Mouse (Mus musculus): ENCODE results near the gene Pygo2.

DNA sequence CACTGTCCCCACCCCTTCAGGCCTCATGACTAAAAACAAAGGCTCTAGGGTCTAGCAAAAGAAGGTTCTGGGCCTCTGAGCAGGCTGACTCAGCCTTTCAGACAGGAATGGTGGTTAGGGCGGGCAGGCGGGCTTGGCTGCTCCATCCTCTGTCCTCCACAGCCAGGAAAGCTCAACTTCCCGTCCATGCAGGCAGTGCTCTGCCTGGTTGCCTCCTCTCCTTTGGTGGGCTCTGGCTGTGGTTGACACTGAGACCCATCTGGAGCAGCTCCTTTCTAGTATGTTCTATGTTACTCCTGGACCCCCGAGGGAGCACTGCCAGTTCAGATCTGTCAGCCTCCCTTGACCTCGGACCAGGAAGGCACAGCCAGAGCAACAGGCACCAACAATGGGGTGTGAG is 27.3 kb upstream of the Pygo2 start, which contains the start of gene Lenep:
- TF ChIP-seq CTCF (IDR thresholded peaks at IDR 0.05; ENCODE audit: control insufficient read depth, insufficient read depth, low read length) (no peak), POLR2A (IDR thresholded peaks at IDR 0.05; ENCODE audit: borderline replicate concordance, control insufficient read depth, low read depth, low read length) (no peak)
